Mouse (Mus musculus): Measurements from ENCODE around the gene Atp5e.

Gene Atp5e

GRCm38 (mm10) chr2:174415001-174415730 lies 48.7 kb downstream of the Atp5e start:
- DNase-seq (ENCODE audit: low spot score in 2 of 2) = no peak

- DNase-seq (ENCODE audit: low spot score in 2 of 2) = no peak
These were observed 50.8 kb downstream of the Atp5e start for GRCm38 (mm10) chr2:174413127-174413526.

Measured in frontal cortex, postnatal 36 days (tissue).